Mouse (Mus musculus) bone marrow, adult 2 months (tissue): Measurements from ENCODE around the gene Map3k5.

Experiments used
- CTCF ChIP-seq: fragments of 200-500 bp; IDR thresholded peaks from 2 replicates; pipeline ENCODE4 v1.5.1; 2011; ENCODE audit warnings: low read length, control low read depth; ENCODE audit not compliant: control insufficient read depth, insufficient read depth
- POLR2A ChIP-seq: fragments of 200-500 bp; IDR thresholded peaks from 2 replicates; pipeline ENCODE4 v1.6.1; 2011; ENCODE audit warnings: low read depth, mild to moderate bottlenecking, control low read depth, low read length, borderline replicate concordance; ENCODE audit not compliant: control insufficient read depth

- TF ChIP-seq POLR2A (no peak), CTCF (peak; percentile 48; the same call in 1 of the 2 replicates)
These were observed 191.0 kb downstream of the Map3k5 start for GRCm38 (mm10) chr10:20125226-20125625.
